Mouse (Mus musculus) kidney, postnatal 25 days (tissue): ENCODE measurements around the gene Lrrc8b.

Experiments
- DNase-seq, 2 experiments: peaks; one replicate each; pipeline ENCODE4 v3.0.0; 2021; ENCODE audit warnings: mixed read lengths in 2 of 2

Lrrc8b gene

GRCm38 (mm10) chr5:105415198-105415791 lies at the start of gene Lrrc8b:
Gene Lrrc8b, plus strand, starts transcription at chr5:105415775.
- peak; percentile 80 to 94 for DNase-seq

GRCm38 (mm10) chr5:105381482-105381881 lies 34.1 kb upstream of the Lrrc8b start:
- no peak for DNase-seq

- DNase-seq = no peak
These were observed 25.2 kb upstream of the Lrrc8b start for GRCm38 (mm10) chr5:105390346-105390745.

GRCm38 (mm10) chr5:105393731-105394130 lies 21.8 kb upstream of the Lrrc8b start:
- DNase-seq = no peak

GRCm38 (mm10) chr5:105395188-105395587 lies 20.4 kb upstream of the Lrrc8b start:
- DNase-seq = no peak

GRCm38 (mm10) chr5:105398966-105399365 lies 16.6 kb upstream of the Lrrc8b start:
- DNase-seq = no peak

GRCm38 (mm10) chr5:105399631-105400423 lies 15.7 kb upstream of the Lrrc8b start:
- DNase-seq = peak; percentile 57 to 86

GRCm38 (mm10) chr5:105400424-105401375 lies 14.9 kb upstream of the Lrrc8b start:
- no peak for DNase-seq

GRCm38 (mm10) chr5:105401536-105401935 lies 14.0 kb upstream of the Lrrc8b start:
- DNase-seq = no peak

GRCm38 (mm10) chr5:105404961-105405360 lies 10.6 kb upstream of the Lrrc8b start:
- peak; percentile 64 to 90 for DNase-seq

- DNase-seq = no peak
These were observed 7.9 kb upstream of the Lrrc8b start for GRCm38 (mm10) chr5:105407661-105408060.

- DNase-seq = no peak
These were observed 6.5 kb upstream of the Lrrc8b start for GRCm38 (mm10) chr5:105409092-105409491.

GRCm38 (mm10) chr5:105410521-105411293 lies 4.9 kb upstream of the Lrrc8b start:
- DNase-seq = no peak

- DNase-seq = no peak
These were observed 4.3 kb upstream of the Lrrc8b start for GRCm38 (mm10) chr5:105411294-105411570.

- no peak for DNase-seq
These were observed 3.8 kb upstream of the Lrrc8b start for GRCm38 (mm10) chr5:105411768-105412167.

- DNase-seq = no peak
These were observed 2.9 kb upstream of the Lrrc8b start for GRCm38 (mm10) chr5:105412634-105413033.

GRCm38 (mm10) chr5:105414341-105415120 lies 1.0 kb upstream of the Lrrc8b start:
- no peak for DNase-seq

- peak; percentile 21 to 69 for DNase-seq
These were observed 538 bp downstream of the Lrrc8b start for GRCm38 (mm10) chr5:105415951-105416675.

GRCm38 (mm10) chr5:105417217-105417616 lies 1.6 kb downstream of the Lrrc8b start:
- no peak for DNase-seq

GRCm38 (mm10) chr5:105418364-105418763 lies 2.8 kb downstream of the Lrrc8b start:
- DNase-seq = no peak

GRCm38 (mm10) chr5:105418851-105419250 lies 3.3 kb downstream of the Lrrc8b start:
- no peak for DNase-seq
